Mouse (Mus musculus) midbrain, embryonic 11.5 days (tissue): ENCODE data around the gene Slc9a3r2. TPM values are rescaled to one million over a fixed set of nuclear protein-coding genes. Genes with fewer than 3 reads are reported as not detected.

Source experiments
- ATAC-seq: fragments of 200-750 bp; cut with Nextera tagmentation; 2 replicates; pipeline ENCODE4 v1.8.0; 2017; ENCODE audit warnings: moderate TSS enrichment, moderate library complexity; ENCODE audit not compliant: low FRiP score
- DNase-seq: peaks from one replicate; pipeline ENCODE4 v3.0.0; 2015; ENCODE audit warnings: low spot score; ENCODE audit errors: missing footprints
- H3K27ac ChIP-seq: fragments of 300-500 bp; sonication (generic); 2 replicates; pipeline ENCODE4 v1.5.1; 2014; ENCODE audit warnings: low read depth, low read length
- H3K27me3 ChIP-seq: fragments of 300-500 bp; sonication (generic); 2 replicates; pipeline ENCODE4 v1.6.1; 2014; ENCODE audit warnings: mild to moderate bottlenecking, low read length, moderate library complexity, mixed read lengths; ENCODE audit not compliant: control insufficient read depth, insufficient read depth
- H3K36me3 ChIP-seq: fragments of 300-500 bp; sonication (generic); 2 replicates; pipeline ENCODE4 v1.6.1; 2014; ENCODE audit warnings: mild to moderate bottlenecking, low read length, moderate library complexity, mixed read lengths; ENCODE audit not compliant: control insufficient read depth, insufficient read depth
- H3K4me1 ChIP-seq: fragments of 300-500 bp; sonication (generic); 2 replicates; pipeline ENCODE4 v1.6.1; 2014; ENCODE audit warnings: low read length; ENCODE audit not compliant: control insufficient read depth, insufficient read depth
- H3K4me2 ChIP-seq: fragments of 300-500 bp; sonication (generic); 2 replicates; pipeline ENCODE4 v1.6.1; 2014; ENCODE audit warnings: mild to moderate bottlenecking, moderate library complexity
- H3K4me3 ChIP-seq: fragments of 300-500 bp; sonication (generic); 2 replicates; pipeline ENCODE4 v1.5.1; 2014; ENCODE audit warnings: low read depth, low read length
- H3K9ac ChIP-seq: fragments of 300-500 bp; sonication (generic); 2 replicates; pipeline ENCODE4 v1.6.1; 2014; ENCODE audit warnings: low read length
- H3K9me3 ChIP-seq: fragments of 300-500 bp; sonication (generic); 2 replicates; pipeline ENCODE4 v1.6.1; 2016; ENCODE audit warnings: low read length; ENCODE audit not compliant: control insufficient read depth
- WGBS: fragments of 180-500 bp; shearing (Covaris S2); extraction: QIAGEN DNeasy Blood & Tissue Kit; methylation state at CpG from one replicate; pipeline ENCODE4 v1.1.7; 2014; 5-methylcytosine and 5-hydroxymethylcytosine counted together
- polyA plus RNA-seq: library from polyadenylated mRNA; unstranded; fragments of >200 nt; fragmentation: Nextera tagmentation; extraction: Ambion mirVana; gene quantifications from 2 replicates; pipeline ENCODE4 v1.2.1, GENCODE M21; 2014

Gene Slc9a3r2
- polyA plus RNA-seq, 1 experiment from 2014 or later, result 36.4 TPM

- peaks cover 4% of the 10 kb centered on the region; the same call in 1 of the 2 replicates for H3K4me1 ChIP-seq
- ATAC-seq, result no peak
- no peak overlapping the region for H3K9ac ChIP-seq
- peaks cover 42% of the 10 kb centered on the region for H3K27me3 ChIP-seq
- WGBS, result 22% methylated on average over 23 of the region's 23 CpGs
- no peak overlapping the region for H3K27ac ChIP-seq
- DNase-seq, result peak; percentile 88
- H3K36me3 ChIP-seq, result no peaks in the 10 kb centered on the region
- H3K4me3 ChIP-seq, result peak overlapping the region; percentile 4; the same call in 1 of the 2 replicates
- H3K9me3 ChIP-seq, result no peaks in the 10 kb centered on the region
- peak overlapping the region; percentile 36 for H3K4me2 ChIP-seq
Observed at GRCm38 (mm10) chr17:24687599-24687998, 37.5 kb upstream of the Slc9a3r2 start.

- peak; percentile 34; the same call in 1 of the 2 replicates for ATAC-seq
- Histone ChIP-seq H3K4me2 (peak overlapping the region; percentile 36), H3K4me1 (peaks cover 4% of the 10 kb centered on the region; the same call in 1 of the 2 replicates), H3K9me3 (no peaks in the 10 kb centered on the region), H3K27ac (no peak overlapping the region), H3K4me3 (peak overlapping the region; percentile 4; the same call in 1 of the 2 replicates), H3K9ac (no peak overlapping the region), H3K27me3 (peaks cover 42% of the 10 kb centered on the region), H3K36me3 (no peaks in the 10 kb centered on the region)
- WGBS, result 5% methylated on average over 25 of the region's 25 CpGs
- DNase-seq, result peak; percentile 93
Observed at GRCm38 (mm10) chr17:24687146-24687595, 37.0 kb upstream of the Slc9a3r2 start.

GRCm38 (mm10) chr17:24686514-24686913, 36.4 kb upstream of the Slc9a3r2 start:
- Histone ChIP-seq H3K9me3 (no peaks in the 10 kb centered on the region), H3K4me2 (no peak overlapping the region), H3K9ac (no peak overlapping the region), H3K4me1 (peaks cover 4% of the 10 kb centered on the region; the same call in 1 of the 2 replicates), H3K4me3 (no peak overlapping the region), H3K36me3 (peaks cover 1% of the 10 kb centered on the region; the same call in 1 of the 2 replicates), H3K27me3 (peaks cover 42% of the 10 kb centered on the region), H3K27ac (no peak overlapping the region)
- DNase-seq, result peak; percentile 86
- WGBS, result 28% methylated on average over 16 of the region's 16 CpGs
- ATAC-seq, result no peak

- whole genome bisulfite sequencing, result 94% methylated on average over 24 of the region's 24 CpGs
- DNase-seq, result no peak
- no peak overlapping the region for H3K27ac ChIP-seq
Observed at GRCm38 (mm10) chr17:24677500-24678080, 27.5 kb upstream of the Slc9a3r2 start.

GRCm38 (mm10) chr17:24676877-24677276, 26.8 kb upstream of the Slc9a3r2 start:
- Histone ChIP-seq H3K9ac (no peak overlapping the region), H3K36me3 (peaks cover 32% of the 10 kb centered on the region), H3K9me3 (no peaks in the 10 kb centered on the region), H3K27me3 (no peaks in the 10 kb centered on the region), H3K4me2 (no peak overlapping the region), H3K4me1 (peaks cover 3% of the 10 kb centered on the region), H3K4me3 (no peak overlapping the region), H3K27ac (no peak overlapping the region)
- WGBS, result 88% methylated on average over 5 of the region's 5 CpGs
- ATAC-seq (no peak), DNase-seq (no peak)

More at GRCm38 (mm10) chr17:24677500-24678080, 27.5 kb upstream of the Slc9a3r2 start:
- ATAC-seq, result no peak
- Histone ChIP-seq H3K4me2 (no peak overlapping the region), H3K27me3 (no peaks in the 10 kb centered on the region), H3K4me1 (no peaks in the 10 kb centered on the region), H3K36me3 (peaks cover 32% of the 10 kb centered on the region), H3K4me3 (no peak overlapping the region), H3K9ac (no peak overlapping the region), H3K9me3 (no peaks in the 10 kb centered on the region)

GRCm38 (mm10) chr17:24676187-24676586, 26.1 kb upstream of the Slc9a3r2 start:
- Histone ChIP-seq H3K9ac (no peak overlapping the region), H3K27ac (no peak overlapping the region), H3K4me1 (peaks cover 10% of the 10 kb centered on the region), H3K9me3 (no peaks in the 10 kb centered on the region), H3K27me3 (no peaks in the 10 kb centered on the region), H3K4me3 (no peak overlapping the region), H3K4me2 (no peak overlapping the region), H3K36me3 (peaks cover 27% of the 10 kb centered on the region)
- peak; percentile 95 for DNase-seq
- 59% methylated on average over 2 of the region's 2 CpGs for WGBS
- ATAC-seq, result no peak

- no peaks in the 10 kb centered on the region for H3K27me3 ChIP-seq
- peaks cover 20% of the 10 kb centered on the region for H3K4me1 ChIP-seq
- H3K4me3 ChIP-seq, result no peak overlapping the region
- H3K4me2 ChIP-seq, result no peak overlapping the region
- no peaks in the 10 kb centered on the region for H3K9me3 ChIP-seq
- no peak overlapping the region for H3K27ac ChIP-seq
- ATAC-seq, result no peak
- no peak overlapping the region for H3K9ac ChIP-seq
- WGBS, result 89% methylated on average over 7 of the region's 7 CpGs
- no peak for DNase-seq
- peaks cover 18% of the 10 kb centered on the region for H3K36me3 ChIP-seq
Observed at GRCm38 (mm10) chr17:24674277-24674676, 24.1 kb upstream of the Slc9a3r2 start.

- 47% methylated on average over 5 of the region's 5 CpGs for WGBS
- Histone ChIP-seq H3K27me3 (no peaks in the 10 kb centered on the region), H3K4me2 (no peak overlapping the region), H3K9me3 (no peaks in the 10 kb centered on the region), H3K4me3 (no peak overlapping the region), H3K4me1 (peaks cover 24% of the 10 kb centered on the region), H3K36me3 (peaks cover 4% of the 10 kb centered on the region; the same call in 1 of the 2 replicates), H3K27ac (no peak overlapping the region), H3K9ac (peak overlapping the region; percentile 24; the same call in 1 of the 2 replicates)
- no peak for DNase-seq
- ATAC-seq, result no peak
Observed at GRCm38 (mm10) chr17:24672141-24672540, 22.0 kb upstream of the Slc9a3r2 start.

- H3K27ac ChIP-seq, result no peak overlapping the region
- no peaks in the 10 kb centered on the region for H3K27me3 ChIP-seq
- H3K4me2 ChIP-seq, result no peak overlapping the region
- DNase-seq (no peak), ATAC-seq (no peak)
- no peaks in the 10 kb centered on the region for H3K9me3 ChIP-seq
- H3K4me3 ChIP-seq, result peak overlapping the region; percentile 3; the same call in 1 of the 2 replicates
- H3K36me3 ChIP-seq, result no peaks in the 10 kb centered on the region
- 80% methylated on average over 5 of the region's 5 CpGs for WGBS
- peaks cover 24% of the 10 kb centered on the region for H3K4me1 ChIP-seq
- no peak overlapping the region; the same call in 1 of the 2 replicates for H3K9ac ChIP-seq
Observed at GRCm38 (mm10) chr17:24671346-24671745, 21.2 kb upstream of the Slc9a3r2 start.
